Mouse (Mus musculus) lung, postnatal 25 days (tissue): ENCODE measurements around the gene Zfp953.
"Not testable (repeated sequence)": the region's sequence is repeated elsewhere in the genome, so short reads cannot be mapped to it uniquely, and the experiment has no call there.

ENCODE experiments used
- DNase-seq: peaks from one replicate; pipeline ENCODE4 v3.0.0; 2022; ENCODE audit warnings: low spot score

Zfp953 gene

DNA sequence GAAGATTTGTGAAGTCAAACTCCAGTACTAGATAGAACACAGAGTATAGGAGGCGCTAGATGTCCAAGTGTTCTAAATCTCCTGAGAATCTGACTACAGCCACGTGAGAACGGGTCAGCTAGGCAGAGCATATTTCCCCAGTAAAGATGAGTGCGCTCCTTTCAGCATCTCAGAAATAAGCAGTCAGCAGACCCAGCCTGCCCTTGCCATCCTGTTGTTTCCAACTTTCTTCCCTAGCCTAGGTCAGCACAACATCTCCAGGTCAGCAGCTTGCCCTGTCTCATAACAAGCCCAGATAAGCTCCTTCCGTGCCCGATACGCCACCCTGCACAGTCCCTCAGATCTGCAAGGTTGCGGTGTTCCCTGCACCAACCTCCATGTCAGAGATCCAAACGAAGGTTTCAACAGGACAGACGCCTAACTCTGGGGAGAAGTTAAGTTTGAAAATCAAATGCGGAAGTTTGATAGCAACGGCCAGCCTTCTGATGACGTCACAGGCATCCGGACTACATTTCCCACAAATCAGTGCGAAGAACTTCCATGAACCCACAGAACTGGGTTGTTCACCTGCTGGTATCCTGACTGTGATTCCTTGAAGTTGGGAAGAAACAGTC lies at the start of gene Zfp953, which contains the start of gene Gm28044:
Zfp953 (minus strand) TSS at position 475 of the 614 bp plus-strand sequence.
Gm28044 (minus strand) TSS at position 406 of the 614 bp plus-strand sequence.
- DNase-seq, result peak; percentile 94

- peak; percentile 81 for DNase-seq
Observed at GRCm38 (mm10) chr13:67399183-67399903, 38.9 kb upstream of the Zfp953 start, which contains the start of gene Zfp429. Gene Zfp429, minus strand, starts transcription at chr13:67399819.

- not testable (repeated sequence) for DNase-seq
Observed at GRCm38 (mm10) chr13:67376255-67376654, 15.8 kb upstream of the Zfp953 start.

DNA sequence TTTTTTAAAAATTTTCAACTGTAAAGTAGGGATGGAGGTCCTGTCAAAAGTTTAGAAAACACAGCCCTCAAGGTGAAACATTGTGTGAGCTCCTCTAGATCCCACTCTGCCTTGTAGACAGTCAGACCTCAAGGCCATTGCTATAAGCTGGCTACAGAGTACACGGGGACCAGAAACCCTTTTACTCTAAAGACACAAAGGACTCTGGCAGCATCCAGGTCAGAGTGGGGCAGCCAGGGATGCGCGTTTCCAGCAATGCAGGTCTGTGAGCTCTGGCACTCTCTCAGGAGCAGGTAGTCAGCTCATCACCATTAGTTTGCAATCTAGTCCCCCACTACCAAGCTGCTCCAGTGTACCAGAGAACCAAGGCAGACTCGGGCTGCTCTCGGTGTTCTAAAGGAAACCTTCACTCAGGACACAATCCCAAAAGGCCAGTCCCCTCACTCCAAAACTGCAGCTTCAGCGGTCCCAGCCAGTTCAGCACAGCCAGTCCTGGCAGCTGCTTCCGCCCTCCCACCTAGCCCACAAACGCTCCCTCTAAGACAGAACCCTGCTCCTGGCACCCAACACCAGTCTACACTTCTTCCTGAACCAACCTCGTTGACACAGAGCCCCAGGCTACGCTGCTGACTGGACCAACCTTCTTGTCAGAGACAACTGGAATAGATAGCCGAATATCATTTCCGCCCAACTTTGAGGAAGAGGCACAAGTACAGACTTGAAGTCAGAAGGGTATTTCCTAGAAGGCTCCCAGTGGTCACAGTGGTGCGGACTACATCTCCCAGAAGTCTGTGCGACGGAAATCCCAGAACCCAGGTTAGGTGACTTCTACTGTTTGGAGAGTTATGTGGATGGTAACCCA lies 14.9 kb upstream of the Zfp953 start, which contains the start of the genes Gm28041 and Zfp456:
Gm28041 (minus strand) TSS at position 684 of the 862 bp plus-strand sequence.
Zfp456 (minus strand) TSS at position 761 of the 862 bp plus-strand sequence.
- peak; percentile 87 for DNase-seq

- no peak for DNase-seq
Observed at GRCm38 (mm10) chr13:67351854-67352253, 8.6 kb downstream of the Zfp953 start.

DNA sequence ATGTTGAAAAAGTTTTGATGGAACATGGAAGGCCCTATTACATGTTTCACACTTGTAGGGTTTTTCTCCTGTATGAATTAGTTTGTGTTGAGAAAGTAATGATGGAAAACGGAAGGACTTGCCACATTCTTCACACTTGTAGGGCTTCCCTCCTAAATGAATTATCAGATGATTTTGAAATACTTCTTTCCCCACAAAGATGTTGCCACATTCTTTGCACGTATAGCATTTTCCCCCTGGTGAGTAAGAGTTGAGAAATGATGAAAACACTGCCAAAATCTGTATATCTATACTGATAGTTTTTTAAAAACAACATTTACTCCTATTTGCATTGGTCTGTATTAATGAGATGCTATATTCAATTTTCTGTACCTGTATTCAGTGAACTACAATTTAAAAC lies 17.0 kb downstream of the Zfp953 start:
- DNase-seq, result no peak

DNA sequence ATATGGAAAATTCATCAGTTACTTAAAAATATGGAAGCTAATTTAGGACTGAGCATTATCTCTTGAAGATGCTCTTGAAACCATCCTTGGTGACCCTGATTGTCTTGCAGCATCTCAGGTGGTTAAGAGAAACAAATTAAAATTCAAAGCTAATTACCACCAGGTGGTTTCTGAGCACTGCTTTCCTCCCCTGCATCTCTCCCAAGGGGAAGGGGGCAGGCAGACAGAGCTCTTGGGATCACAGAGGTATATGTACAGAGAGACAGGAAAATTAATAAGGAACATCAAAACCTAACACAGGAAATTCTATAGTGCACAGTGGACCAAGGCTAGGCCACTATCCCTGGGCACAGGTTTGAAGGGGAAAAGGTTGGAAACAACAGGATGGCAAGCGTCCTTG lies 27.5 kb downstream of the Zfp953 start:
- DNase-seq, result no peak

DNA sequence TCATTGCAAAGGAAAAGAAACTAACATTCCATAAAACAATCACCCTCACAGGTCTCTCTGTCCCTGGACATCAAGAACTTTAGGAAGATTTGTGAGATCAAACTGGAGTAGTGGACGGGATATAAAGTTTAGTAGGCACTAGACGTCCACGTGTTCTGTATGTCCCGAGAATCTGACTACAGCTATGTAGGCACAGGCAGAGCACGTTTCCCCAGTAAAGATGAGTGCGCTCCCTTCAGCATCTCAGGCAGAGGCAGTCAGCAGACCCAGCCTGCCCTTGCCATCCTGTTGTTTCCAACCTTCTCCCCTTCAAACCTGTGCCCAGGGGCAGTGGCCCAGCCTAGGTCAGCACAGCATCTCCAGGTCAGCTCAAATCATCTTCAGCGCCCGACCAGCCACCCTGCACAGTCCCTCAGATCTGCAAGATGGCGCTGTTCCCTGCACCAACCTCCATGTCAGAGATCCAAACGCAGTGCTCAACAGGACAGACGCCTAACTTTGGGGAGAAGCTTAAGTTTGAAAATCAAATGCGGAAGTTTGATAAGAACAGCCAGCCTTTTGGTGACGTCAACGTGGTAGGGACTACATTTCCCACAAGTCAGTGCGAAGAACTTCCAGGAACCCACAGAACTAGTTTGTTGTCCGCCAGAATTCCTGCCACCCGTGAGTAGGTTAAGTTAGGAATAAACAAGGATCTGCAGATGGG lies 28.2 kb downstream of the Zfp953 start, which contains the start of gene Zfp595:
Zfp595 (minus strand) TSS at position 552 of the 706 bp plus-strand sequence.
- peak; percentile 93 for DNase-seq

- DNase-seq, result no peak
Observed at GRCm38 (mm10) chr13:67306718-67307117, 53.7 kb downstream of the Zfp953 start.

GRCm38 (mm10) chr13:67305822-67306672 lies 54.4 kb downstream of the Zfp953 start, which contains the start of gene Zfp457:
Gene Zfp457, minus strand, starts transcription at chr13:67306485.
- DNase-seq, result peak; percentile 93
